Mouse (Mus musculus): ENCODE results near the gene Emc3. TPM values are rescaled to one million over a fixed set of nuclear protein-coding genes. Genes with fewer than 3 reads are reported as not detected.

The Emc3 gene
- total and polyA plus RNA-seq, 3 experiments = 18.8 to 54.4 (median 34.8) TPM

GRCm38 (mm10) chr6:113477353-113477752 is 54.1 kb downstream of the Emc3 start:
- H3K27me3 ChIP-seq (ENCODE audit: insufficient read depth, low read length) = peaks cover 66% of the 10 kb centered on the region
- no peak for DNase-seq (ENCODE audit: low spot score)
- TF ChIP-seq GATA1 (IDR thresholded peaks at IDR 0.05; ENCODE audit: borderline replicate concordance, low read length) = no peak
- TF ChIP-seq TAL1 (conservative IDR thresholded peaks at IDR 0.05; ENCODE audit: low read depth, low read length) = no peak
- no peak for TF ChIP-seq GATA2 (IDR thresholded peaks at IDR 0.05; ENCODE audit: borderline replicate concordance, low read depth, low read length)
- TF ChIP-seq POLR2AphosphoS5 (IDR thresholded peaks at IDR 0.05; ENCODE audit: insufficient replicate concordance, low read depth, low read length) = no peak
- no peak for TF ChIP-seq CTCF (IDR thresholded peaks at IDR 0.05; ENCODE audit: low read depth, low read length)
- no peaks in the 10 kb centered on the region for H3K36me3 ChIP-seq (replicated peaks)
- H3K4me1 ChIP-seq (ENCODE audit: insufficient read depth, low read depth, low read length) = peaks cover 25% of the 10 kb centered on the region
- no peak overlapping the region for H3K4me3 ChIP-seq (ENCODE audit: low read depth, low read length)
- no peak for ATAC-seq (ENCODE audit: extremely low read depth, insufficient number of reproducible peaks, low FRiP score, poor library complexity, severe bottlenecking)
- no peaks in the 10 kb centered on the region for H3K9me3 ChIP-seq (replicated peaks)

GRCm38 (mm10) chr6:113473715-113474114 is 57.7 kb downstream of the Emc3 start:
- Histone ChIP-seq H3K4me3 (ENCODE audit: low read depth, low read length) (no peak overlapping the region), H3K4me1 (ENCODE audit: insufficient read depth, low read depth, low read length) (peaks cover 35% of the 10 kb centered on the region), H3K36me3 (replicated peaks) (no peaks in the 10 kb centered on the region), H3K27me3 (ENCODE audit: insufficient read depth, low read length) (peaks cover 77% of the 10 kb centered on the region), H3K9me3 (replicated peaks) (peaks cover 4% of the 10 kb centered on the region; the same call in 1 of the 2 replicates)
- DNase-seq (ENCODE audit: low spot score) = no peak
- TF ChIP-seq POLR2AphosphoS5 (IDR thresholded peaks at IDR 0.05; ENCODE audit: insufficient replicate concordance, low read depth, low read length) (no peak), TAL1 (conservative IDR thresholded peaks at IDR 0.05; ENCODE audit: low read depth, low read length) (no peak), GATA1 (IDR thresholded peaks at IDR 0.05; ENCODE audit: borderline replicate concordance, low read length) (no peak), GATA2 (IDR thresholded peaks at IDR 0.05; ENCODE audit: borderline replicate concordance, low read depth, low read length) (no peak), CTCF (IDR thresholded peaks at IDR 0.05; ENCODE audit: low read depth, low read length) (no peak)
- ATAC-seq (ENCODE audit: extremely low read depth, insufficient number of reproducible peaks, low FRiP score, poor library complexity, severe bottlenecking) = no peak

GRCm38 (mm10) chr6:113473246-113473645 is 58.2 kb downstream of the Emc3 start:
- Histone ChIP-seq H3K9me3 (replicated peaks) (peaks cover 4% of the 10 kb centered on the region; the same call in 1 of the 2 replicates), H3K36me3 (replicated peaks) (no peaks in the 10 kb centered on the region), H3K27me3 (ENCODE audit: insufficient read depth, low read length) (peaks cover 79% of the 10 kb centered on the region), H3K4me1 (ENCODE audit: insufficient read depth, low read depth, low read length) (peaks cover 36% of the 10 kb centered on the region), H3K4me3 (ENCODE audit: low read depth, low read length) (no peak overlapping the region)
- TF ChIP-seq GATA2 (IDR thresholded peaks at IDR 0.05; ENCODE audit: borderline replicate concordance, low read depth, low read length) (no peak), TAL1 (conservative IDR thresholded peaks at IDR 0.05; ENCODE audit: low read depth, low read length) (no peak), CTCF (IDR thresholded peaks at IDR 0.05; ENCODE audit: low read depth, low read length) (no peak), POLR2AphosphoS5 (IDR thresholded peaks at IDR 0.05; ENCODE audit: insufficient replicate concordance, low read depth, low read length) (no peak), GATA1 (IDR thresholded peaks at IDR 0.05; ENCODE audit: borderline replicate concordance, low read length) (no peak)
- no peak for ATAC-seq (ENCODE audit: extremely low read depth, insufficient number of reproducible peaks, low FRiP score, poor library complexity, severe bottlenecking)
- DNase-seq (ENCODE audit: low spot score) = no peak

GRCm38 (mm10) chr6:113472061-113472460 is 59.4 kb downstream of the Emc3 start:
- Histone ChIP-seq H3K9me3 (replicated peaks) (peaks cover 4% of the 10 kb centered on the region; the same call in 1 of the 2 replicates), H3K4me3 (ENCODE audit: low read depth, low read length) (no peak overlapping the region), H3K36me3 (replicated peaks) (no peaks in the 10 kb centered on the region), H3K4me1 (ENCODE audit: insufficient read depth, low read depth, low read length) (peaks cover 36% of the 10 kb centered on the region), H3K27me3 (ENCODE audit: insufficient read depth, low read length) (peaks cover 77% of the 10 kb centered on the region)
- no peak for DNase-seq (ENCODE audit: low spot score)
- TF ChIP-seq POLR2AphosphoS5 (IDR thresholded peaks at IDR 0.05; ENCODE audit: insufficient replicate concordance, low read depth, low read length) (no peak), CTCF (IDR thresholded peaks at IDR 0.05; ENCODE audit: low read depth, low read length) (no peak), GATA1 (IDR thresholded peaks at IDR 0.05; ENCODE audit: borderline replicate concordance, low read length) (no peak)
- ATAC-seq (ENCODE audit: extremely low read depth, insufficient number of reproducible peaks, low FRiP score, poor library complexity, severe bottlenecking) = no peak

GRCm38 (mm10) chr6:113471297-113471936 is 60.0 kb downstream of the Emc3 start, which contains the start of gene Il17rc:
Gene Il17rc (plus strand): TSS chr6:113471427.
- Histone ChIP-seq H3K4me1 (ENCODE audit: insufficient read depth, low read depth, low read length) (peaks cover 31% of the 10 kb centered on the region), H3K36me3 (replicated peaks) (no peaks in the 10 kb centered on the region), H3K27me3 (ENCODE audit: insufficient read depth, low read length) (peaks cover 70% of the 10 kb centered on the region), H3K4me3 (ENCODE audit: low read depth, low read length) (no peak within 1 kb of the TSS), H3K9me3 (replicated peaks) (peaks cover 4% of the 10 kb centered on the region; the same call in 1 of the 2 replicates)
- TF ChIP-seq TAL1 (conservative IDR thresholded peaks at IDR 0.05; ENCODE audit: low read depth, low read length) (no peak), POLR2AphosphoS5 (IDR thresholded peaks at IDR 0.05; ENCODE audit: insufficient replicate concordance, low read depth, low read length) (no peak), CTCF (IDR thresholded peaks at IDR 0.05; ENCODE audit: low read depth, low read length) (no peak), GATA1 (IDR thresholded peaks at IDR 0.05; ENCODE audit: borderline replicate concordance, low read length) (no peak), GATA2 (IDR thresholded peaks at IDR 0.05; ENCODE audit: borderline replicate concordance, low read depth, low read length) (no peak)
- DNase-seq (ENCODE audit: low spot score) (no peak), ATAC-seq (ENCODE audit: extremely low read depth, insufficient number of reproducible peaks, low FRiP score, poor library complexity, severe bottlenecking) (no peak)

GRCm38 (mm10) chr6:113469432-113469831 is 62.0 kb downstream of the Emc3 start:
- no peak for TF ChIP-seq GATA1 (IDR thresholded peaks at IDR 0.05; ENCODE audit: borderline replicate concordance, low read length)
- TF ChIP-seq GATA2 (IDR thresholded peaks at IDR 0.05; ENCODE audit: borderline replicate concordance, low read depth, low read length) = no peak
- TF ChIP-seq TAL1 (conservative IDR thresholded peaks at IDR 0.05; ENCODE audit: low read depth, low read length) = no peak
- TF ChIP-seq POLR2AphosphoS5 (IDR thresholded peaks at IDR 0.05; ENCODE audit: insufficient replicate concordance, low read depth, low read length) = no peak
- TF ChIP-seq CTCF (IDR thresholded peaks at IDR 0.05; ENCODE audit: low read depth, low read length) = no peak
- Histone ChIP-seq H3K4me3 (ENCODE audit: low read depth, low read length) (0 out of 2 replicates have a peak overlapping the region, but pooled peaks have one; percentile 4), H3K27me3 (ENCODE audit: insufficient read depth, low read length) (peaks cover 72% of the 10 kb centered on the region), H3K36me3 (replicated peaks) (no peaks in the 10 kb centered on the region), H3K4me1 (ENCODE audit: insufficient read depth, low read depth, low read length) (peaks cover 28% of the 10 kb centered on the region), H3K9me3 (replicated peaks) (peaks cover 4% of the 10 kb centered on the region; the same call in 1 of the 2 replicates)
- DNase-seq (ENCODE audit: low spot score) = no peak
- no peak for ATAC-seq (ENCODE audit: extremely low read depth, insufficient number of reproducible peaks, low FRiP score, poor library complexity, severe bottlenecking)
